Mouse (Mus musculus): ENCODE results near the gene Klf13. TPM values are rescaled to one million over a fixed set of nuclear protein-coding genes. Genes with fewer than 3 reads are reported as not detected.

Klf13 gene
- 392 TPM for polyA plus RNA-seq (2017; shearing (Covaris generic))

DNA sequence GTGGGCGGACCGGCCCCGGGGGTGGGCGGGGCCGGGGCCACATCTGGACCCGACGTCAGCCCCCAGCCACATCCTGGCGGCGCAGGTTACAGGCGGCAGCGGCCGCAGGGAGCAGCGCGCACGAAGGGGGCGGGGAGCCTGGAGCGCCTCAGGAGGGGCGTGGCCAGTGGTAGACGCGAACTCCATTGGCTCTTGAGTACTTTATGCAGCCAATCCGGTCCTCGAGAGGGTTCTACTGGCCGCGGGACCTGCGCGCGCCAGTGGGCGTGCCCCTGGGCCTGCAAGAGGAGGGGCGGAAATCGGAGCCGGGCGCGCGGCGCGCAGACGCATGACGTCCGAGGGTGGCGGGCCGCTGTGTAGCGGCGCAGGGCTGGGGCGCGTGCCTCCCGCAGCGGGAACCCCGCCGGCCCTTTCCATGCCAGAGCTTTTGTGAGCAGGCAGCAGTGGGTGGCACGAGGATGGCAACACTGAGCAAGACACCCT lies at the start of gene Klf13:
Klf13 (minus strand) TSS at position 2 of the 483 bp plus-strand sequence.

DNA sequence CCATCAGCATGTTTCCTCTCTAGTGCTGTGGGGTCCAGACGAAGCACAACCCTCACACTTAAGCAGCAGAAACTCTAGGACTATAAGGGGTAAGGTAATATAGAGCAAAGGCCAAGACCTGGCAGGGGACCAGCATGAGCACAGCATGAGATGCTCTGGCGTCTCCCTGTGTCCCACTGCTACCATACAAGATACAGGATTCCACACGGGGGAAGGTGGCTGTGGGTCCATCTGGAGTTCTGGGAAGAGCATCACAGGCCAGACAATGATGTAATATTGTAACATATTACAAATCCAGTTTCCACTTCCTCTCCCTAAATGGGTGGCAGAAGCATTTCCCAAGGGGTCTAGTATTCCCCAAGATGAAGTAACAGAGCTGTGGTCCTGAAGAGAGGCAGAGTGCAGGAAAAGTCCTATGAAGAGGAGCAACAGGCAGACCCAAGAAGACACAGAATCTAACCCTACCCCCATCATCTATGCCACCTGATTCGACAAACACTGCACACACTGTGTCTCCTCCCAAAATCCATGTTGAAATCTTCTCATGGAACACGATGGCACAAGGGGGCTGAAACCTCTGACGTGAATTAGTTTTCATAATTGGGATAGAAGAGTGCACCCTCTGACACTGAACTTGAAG lies 22.3 kb downstream of the Klf13 start, which contains the start of gene E030018B13Rik:
E030018B13Rik (plus strand) TSS at position 590 of the 640 bp plus-strand sequence.

Other genes with a start within 250 kb of the Klf13 start
- gene E030018B13Rik, start 22.1 kb downstream of the Klf13 start, polyA plus RNA-seq (2017; shearing (Covaris generic)), result 0.62 TPM
- gene Trpm1, start 214.9 kb upstream of the Klf13 start, polyA plus RNA-seq (2017; shearing (Covaris generic)), result 1.6 TPM